Mouse (Mus musculus): Measurements from ENCODE around the gene Rnf19b. TPM values are rescaled to one million over a fixed set of nuclear protein-coding genes. Genes with fewer than 3 reads are reported as not detected.
A peak's percentile ranks its signal among the peaks of the same experiment; 100 is the strongest.

The Rnf19b gene
- polyA plus RNA-seq, 1 experiment from 2014 or later = 8.4 TPM

- 63% methylated on average over 9 of the region's 9 CpGs for WGBS
These were observed 38.3 kb upstream of the Rnf19b start for GRCm38 (mm10) chr4:129019788-129020187.

GRCm38 (mm10) chr4:129020454-129020853 is 37.6 kb upstream of the Rnf19b start:
- DNase-seq (ENCODE audit: low spot score) (no peak), ATAC-seq (replicated peaks; ENCODE audit: low FRiP score, low TSS enrichment, low read depth) (no peak)
- Histone ChIP-seq H3K9ac (ENCODE audit: low read length) (no peak overlapping the region), H3K4me3 (ENCODE audit: low read depth, low read length) (no peak overlapping the region), H3K4me1 (replicated peaks; ENCODE audit: control insufficient read depth, insufficient read depth, low read length) (peaks cover 14% of the 10 kb centered on the region; the same call in 1 of the 2 replicates), H3K36me3 (ENCODE audit: control insufficient read depth, insufficient read depth, low read length) (no peaks in the 10 kb centered on the region), H3K4me2 (ENCODE audit: low read length) (no peak overlapping the region), H3K27me3 (replicated peaks; ENCODE audit: control insufficient read depth, insufficient read depth, low read length) (no peaks in the 10 kb centered on the region), H3K27ac (ENCODE audit: low read depth) (no peak overlapping the region), H3K9me3 (ENCODE audit: control insufficient read depth, low read length) (no peaks in the 10 kb centered on the region)
- WGBS = 50% methylated on average over 6 of the region's 6 CpGs

More at GRCm38 (mm10) chr4:129019788-129020187, 38.3 kb upstream of the Rnf19b start:
- DNase-seq (ENCODE audit: low spot score) = no peak
- ATAC-seq (replicated peaks; ENCODE audit: low FRiP score, low TSS enrichment, low read depth) = no peak
- no peak overlapping the region for H3K4me3 ChIP-seq (ENCODE audit: low read depth, low read length)
- peaks cover 10% of the 10 kb centered on the region; the same call in 1 of the 2 replicates for H3K4me1 ChIP-seq (replicated peaks; ENCODE audit: control insufficient read depth, insufficient read depth, low read length)
- H3K27ac ChIP-seq (ENCODE audit: low read depth) = no peak overlapping the region
- no peaks in the 10 kb centered on the region for H3K27me3 ChIP-seq (replicated peaks; ENCODE audit: control insufficient read depth, insufficient read depth, low read length)
- H3K36me3 ChIP-seq (ENCODE audit: control insufficient read depth, insufficient read depth, low read length) = no peaks in the 10 kb centered on the region
- no peaks in the 10 kb centered on the region for H3K9me3 ChIP-seq (ENCODE audit: control insufficient read depth, low read length)
- H3K9ac ChIP-seq (ENCODE audit: low read length) = no peak overlapping the region
- H3K4me2 ChIP-seq (ENCODE audit: low read length) = no peak overlapping the region

- 75% methylated on average over 3 of the region's 3 CpGs for WGBS
- H3K4me3 ChIP-seq (ENCODE audit: low read depth, low read length) = no peak overlapping the region
These were observed 36.6 kb upstream of the Rnf19b start for GRCm38 (mm10) chr4:129021426-129021825.

GRCm38 (mm10) chr4:129021886-129022285 is 36.2 kb upstream of the Rnf19b start:
- no peaks in the 10 kb centered on the region for H3K9me3 ChIP-seq (ENCODE audit: control insufficient read depth, low read length)
- ATAC-seq (replicated peaks; ENCODE audit: low FRiP score, low TSS enrichment, low read depth) = no peak
- H3K36me3 ChIP-seq (ENCODE audit: control insufficient read depth, insufficient read depth, low read length) = no peaks in the 10 kb centered on the region
- H3K27me3 ChIP-seq (replicated peaks; ENCODE audit: control insufficient read depth, insufficient read depth, low read length) = no peaks in the 10 kb centered on the region
- no peak for DNase-seq (ENCODE audit: low spot score)
- 81% methylated on average over 4 of the region's 4 CpGs for WGBS
- peaks cover 11% of the 10 kb centered on the region; the same call in 1 of the 2 replicates for H3K4me1 ChIP-seq (replicated peaks; ENCODE audit: control insufficient read depth, insufficient read depth, low read length)
- H3K4me3 ChIP-seq (ENCODE audit: low read depth, low read length) = no peak overlapping the region
- H3K9ac ChIP-seq (ENCODE audit: low read length) = no peak overlapping the region
- no peak overlapping the region for H3K27ac ChIP-seq (ENCODE audit: low read depth)
- H3K4me2 ChIP-seq (ENCODE audit: low read length) = no peak overlapping the region

More at GRCm38 (mm10) chr4:129021426-129021825, 36.6 kb upstream of the Rnf19b start:
- H3K27me3 ChIP-seq (replicated peaks; ENCODE audit: control insufficient read depth, insufficient read depth, low read length) = no peaks in the 10 kb centered on the region
- no peak overlapping the region for H3K27ac ChIP-seq (ENCODE audit: low read depth)
- H3K4me2 ChIP-seq (ENCODE audit: low read length) = no peak overlapping the region
- DNase-seq (ENCODE audit: low spot score) (no peak), ATAC-seq (replicated peaks; ENCODE audit: low FRiP score, low TSS enrichment, low read depth) (no peak)
- H3K9ac ChIP-seq (ENCODE audit: low read length) = no peak overlapping the region
- H3K36me3 ChIP-seq (ENCODE audit: control insufficient read depth, insufficient read depth, low read length) = no peaks in the 10 kb centered on the region
- H3K4me1 ChIP-seq (replicated peaks; ENCODE audit: control insufficient read depth, insufficient read depth, low read length) = peaks cover 11% of the 10 kb centered on the region; the same call in 1 of the 2 replicates
- H3K9me3 ChIP-seq (ENCODE audit: control insufficient read depth, low read length) = no peaks in the 10 kb centered on the region

- no peak overlapping the region for H3K4me3 ChIP-seq (ENCODE audit: low read depth, low read length)
- no peaks in the 10 kb centered on the region for H3K36me3 ChIP-seq (ENCODE audit: control insufficient read depth, insufficient read depth, low read length)
- H3K9me3 ChIP-seq (ENCODE audit: control insufficient read depth, low read length) = no peaks in the 10 kb centered on the region
- no peak overlapping the region for H3K9ac ChIP-seq (ENCODE audit: low read length)
- H3K27ac ChIP-seq (ENCODE audit: low read depth) = no peak overlapping the region
- no peak overlapping the region for H3K4me2 ChIP-seq (ENCODE audit: low read length)
- DNase-seq (ENCODE audit: low spot score) = no peak
- peaks cover 11% of the 10 kb centered on the region; the same call in 1 of the 2 replicates for H3K4me1 ChIP-seq (replicated peaks; ENCODE audit: control insufficient read depth, insufficient read depth, low read length)
- WGBS = 76% methylated on average over 6 of the region's 6 CpGs
- no peaks in the 10 kb centered on the region for H3K27me3 ChIP-seq (replicated peaks; ENCODE audit: control insufficient read depth, insufficient read depth, low read length)
- no peak for ATAC-seq (replicated peaks; ENCODE audit: low FRiP score, low TSS enrichment, low read depth)
These were observed 34.2 kb upstream of the Rnf19b start for GRCm38 (mm10) chr4:129023884-129024283.

GRCm38 (mm10) chr4:129024775-129025174 is 33.3 kb upstream of the Rnf19b start:
- no peak overlapping the region for H3K4me2 ChIP-seq (ENCODE audit: low read length)
- DNase-seq (ENCODE audit: low spot score) (peak; percentile 65), ATAC-seq (replicated peaks; ENCODE audit: low FRiP score, low TSS enrichment, low read depth) (peak; percentile 76)
- 43% methylated on average over 6 of the region's 6 CpGs for WGBS
- peak overlapping the region; percentile 62; the same call in 1 of the 2 replicates for H3K27ac ChIP-seq (ENCODE audit: low read depth)
- no peak overlapping the region for H3K9ac ChIP-seq (ENCODE audit: low read length)
- no peaks in the 10 kb centered on the region for H3K9me3 ChIP-seq (ENCODE audit: control insufficient read depth, low read length)
- peaks cover 11% of the 10 kb centered on the region; the same call in 1 of the 2 replicates for H3K4me1 ChIP-seq (replicated peaks; ENCODE audit: control insufficient read depth, insufficient read depth, low read length)
- no peaks in the 10 kb centered on the region for H3K36me3 ChIP-seq (ENCODE audit: control insufficient read depth, insufficient read depth, low read length)
- H3K4me3 ChIP-seq (ENCODE audit: low read depth, low read length) = no peak overlapping the region
- no peaks in the 10 kb centered on the region for H3K27me3 ChIP-seq (replicated peaks; ENCODE audit: control insufficient read depth, insufficient read depth, low read length)

GRCm38 (mm10) chr4:129025707-129026106 is 32.4 kb upstream of the Rnf19b start:
- Histone ChIP-seq H3K36me3 (ENCODE audit: control insufficient read depth, insufficient read depth, low read length) (no peaks in the 10 kb centered on the region), H3K4me2 (ENCODE audit: low read length) (no peak overlapping the region), H3K27ac (ENCODE audit: low read depth) (no peak overlapping the region), H3K27me3 (replicated peaks; ENCODE audit: control insufficient read depth, insufficient read depth, low read length) (no peaks in the 10 kb centered on the region), H3K9ac (ENCODE audit: low read length) (no peak overlapping the region), H3K9me3 (ENCODE audit: control insufficient read depth, low read length) (no peaks in the 10 kb centered on the region), H3K4me1 (replicated peaks; ENCODE audit: control insufficient read depth, insufficient read depth, low read length) (peaks cover 7% of the 10 kb centered on the region; the same call in 1 of the 2 replicates), H3K4me3 (ENCODE audit: low read depth, low read length) (no peak overlapping the region)
- WGBS = 93% methylated on average over 3 of the region's 3 CpGs
- no peak for ATAC-seq (replicated peaks; ENCODE audit: low FRiP score, low TSS enrichment, low read depth)
- no peak for DNase-seq (ENCODE audit: low spot score)

- Histone ChIP-seq H3K4me1 (replicated peaks; ENCODE audit: control insufficient read depth, insufficient read depth, low read length) (peaks cover 26% of the 10 kb centered on the region), H3K27ac (ENCODE audit: low read depth) (no peak overlapping the region), H3K36me3 (ENCODE audit: control insufficient read depth, insufficient read depth, low read length) (no peaks in the 10 kb centered on the region), H3K9ac (ENCODE audit: low read length) (no peak overlapping the region), H3K27me3 (replicated peaks; ENCODE audit: control insufficient read depth, insufficient read depth, low read length) (no peaks in the 10 kb centered on the region), H3K9me3 (ENCODE audit: control insufficient read depth, low read length) (no peaks in the 10 kb centered on the region), H3K4me2 (ENCODE audit: low read length) (no peak overlapping the region), H3K4me3 (ENCODE audit: low read depth, low read length) (no peak overlapping the region)
- DNase-seq (ENCODE audit: low spot score) (no peak), ATAC-seq (replicated peaks; ENCODE audit: low FRiP score, low TSS enrichment, low read depth) (no peak)
- 85% methylated on average over 4 of the region's 4 CpGs for WGBS
These were observed 27.3 kb upstream of the Rnf19b start for GRCm38 (mm10) chr4:129030746-129031145.

GRCm38 (mm10) chr4:129031408-129031965 is 26.6 kb upstream of the Rnf19b start:
- Histone ChIP-seq H3K36me3 (ENCODE audit: control insufficient read depth, insufficient read depth, low read length) (no peaks in the 10 kb centered on the region), H3K27me3 (replicated peaks; ENCODE audit: control insufficient read depth, insufficient read depth, low read length) (no peaks in the 10 kb centered on the region), H3K4me1 (replicated peaks; ENCODE audit: control insufficient read depth, insufficient read depth, low read length) (peaks cover 27% of the 10 kb centered on the region), H3K4me3 (ENCODE audit: low read depth, low read length) (no peak overlapping the region), H3K9me3 (ENCODE audit: control insufficient read depth, low read length) (no peaks in the 10 kb centered on the region), H3K27ac (ENCODE audit: low read depth) (no peak overlapping the region), H3K4me2 (ENCODE audit: low read length) (no peak overlapping the region), H3K9ac (ENCODE audit: low read length) (no peak overlapping the region)
- ATAC-seq (replicated peaks; ENCODE audit: low FRiP score, low TSS enrichment, low read depth) (no peak), DNase-seq (ENCODE audit: low spot score) (no peak)
- WGBS = 87% methylated on average over 8 of the region's 8 CpGs
